Mouse (Mus musculus): ENCODE data around the gene Sarm1.

DNA sequence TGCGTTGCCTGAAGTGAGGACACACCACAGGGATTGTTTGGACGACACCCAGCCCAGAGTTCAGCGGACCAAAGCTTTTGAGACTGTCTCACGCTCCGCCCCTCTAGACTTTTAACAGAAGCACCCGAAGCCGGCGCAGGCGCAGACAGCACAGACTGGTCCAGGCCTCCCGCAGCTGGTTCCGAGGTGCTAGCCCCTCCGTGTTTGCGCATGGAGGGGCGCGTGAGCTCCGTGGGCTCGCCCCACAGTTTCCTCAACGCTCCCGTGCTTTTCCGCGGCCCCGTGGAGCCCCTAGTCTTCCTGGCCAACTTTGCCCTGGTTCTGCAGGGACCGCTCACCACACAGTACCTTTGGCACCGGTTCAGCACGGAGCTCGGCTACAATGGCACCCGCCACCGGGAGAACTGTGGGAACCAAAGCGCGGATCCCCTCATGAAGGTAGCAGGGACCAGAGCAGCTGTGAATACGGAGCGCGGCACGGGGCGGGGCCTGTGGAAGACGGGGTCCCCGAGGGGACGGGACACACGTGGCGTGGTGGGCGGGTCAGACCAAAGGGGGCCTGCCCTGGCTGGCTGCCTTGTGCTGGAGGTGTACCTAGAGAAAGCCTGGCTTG, 31.9 kb downstream of the Sarm1 start, which contains the start of gene Slc46a1:
- no peak for TF ChIP-seq CTCF (IDR thresholded peaks at IDR 0.05; ENCODE audit: low read depth)
- no peak for TF ChIP-seq EP300 (IDR thresholded peaks at IDR 0.05; ENCODE audit: low read depth)

All from liver, postnatal 0 days (tissue).